Mouse (Mus musculus) CD8-positive naive resting alpha-beta T cell, adult 2 months (primary cell): ENCODE results near the gene Canx.
"Not testable (repeated sequence)": the region's sequence is repeated elsewhere in the genome, so short reads cannot be mapped to it uniquely, and the experiment has no call there.

ENCODE experiments used
- DNase-seq, 2 experiments: peaks; one replicate each; pipeline ENCODE4 v3.0.0; 2022; ENCODE audit warnings: low read depth in 2 of 2, low spot score in 2 of 2

Gene Canx

GRCm38 (mm10) chr11:50325496-50326301 lies at the start of gene Canx:
Gene Canx, minus strand, starts transcription at chr11:50325673.
- peak; percentile 97 to 99 for DNase-seq

- no peak for DNase-seq
Measured at GRCm38 (mm10) chr11:50374286-50375015, 49.0 kb upstream of the Canx start.

- no peak for DNase-seq
Measured at GRCm38 (mm10) chr11:50373621-50374020, 48.1 kb upstream of the Canx start.

GRCm38 (mm10) chr11:50373086-50373485 lies 47.6 kb upstream of the Canx start:
- DNase-seq, result no peak

GRCm38 (mm10) chr11:50371911-50372310 lies 46.4 kb upstream of the Canx start:
- DNase-seq, result no peak

- peak; percentile 41 to 49 for DNase-seq
Measured at GRCm38 (mm10) chr11:50371399-50371841, 45.9 kb upstream of the Canx start.

- no peak for DNase-seq
Measured at GRCm38 (mm10) chr11:50370969-50371368, 45.5 kb upstream of the Canx start.

GRCm38 (mm10) chr11:50369360-50369911 lies 44.0 kb upstream of the Canx start:
- no peak for DNase-seq

GRCm38 (mm10) chr11:50367531-50367930 lies 42.1 kb upstream of the Canx start:
- no peak for DNase-seq

- DNase-seq, result no peak
Measured at GRCm38 (mm10) chr11:50365322-50365721, 39.8 kb upstream of the Canx start.

GRCm38 (mm10) chr11:50364548-50364947 lies 39.1 kb upstream of the Canx start:
- DNase-seq, result peak; percentile 75 to 82

- DNase-seq, result not testable (repeated sequence)
Measured at GRCm38 (mm10) chr11:50361282-50361681, 35.8 kb upstream of the Canx start.

- DNase-seq, result no peak
Measured at GRCm38 (mm10) chr11:50358950-50359861, 33.7 kb upstream of the Canx start.

GRCm38 (mm10) chr11:50355395-50355794 lies 29.9 kb upstream of the Canx start:
- no peak for DNase-seq

- DNase-seq, result no peak
Measured at GRCm38 (mm10) chr11:50354851-50355250, 29.4 kb upstream of the Canx start.

GRCm38 (mm10) chr11:50354162-50354561 lies 28.7 kb upstream of the Canx start, which contains the start of gene Cby3:
Gene Cby3, plus strand, starts transcription at chr11:50354462.
- no peak for DNase-seq

- DNase-seq, result no peak
Measured at GRCm38 (mm10) chr11:50352177-50352576, 26.7 kb upstream of the Canx start.

- DNase-seq, result no peak
Measured at GRCm38 (mm10) chr11:50346256-50347032, 21.0 kb upstream of the Canx start.

- DNase-seq, result no peak
Measured at GRCm38 (mm10) chr11:50345486-50345885, 20.0 kb upstream of the Canx start.

- no peak for DNase-seq
Measured at GRCm38 (mm10) chr11:50336891-50337290, 11.4 kb upstream of the Canx start.
